Mouse (Mus musculus) brown adipose tissue, adult 24 weeks (tissue): ENCODE results near the gene Hist1h3c. TPM values are rescaled to one million over a fixed set of nuclear protein-coding genes. Genes with fewer than 3 reads are reported as not detected.
"Not testable (repeated sequence)": the region's sequence is repeated elsewhere in the genome, so short reads cannot be mapped to it uniquely, and the experiment has no call there.

Source experiments
- H3K27ac ChIP-seq: fragments of 200-500 bp; replicated peaks from 2 replicates; pipeline ENCODE4 v1.5.1; 2012; ENCODE audit warnings: low read depth, mild to moderate bottlenecking, low read length
- H3K4me1 ChIP-seq: fragments of 200-500 bp; 2 replicates; pipeline ENCODE4 v1.6.1; 2012; ENCODE audit warnings: low read length, mixed read lengths; ENCODE audit not compliant: control insufficient read depth, insufficient read depth, insufficient read length
- H3K4me3 ChIP-seq: fragments of 200-500 bp; 2 replicates; pipeline ENCODE4 v1.5.1; 2012; ENCODE audit warnings: low read depth, mild to moderate bottlenecking, low read length, moderate library complexity; ENCODE audit not compliant: insufficient read depth
- polyA plus RNA-seq: library from polyadenylated mRNA; stranded (reverse); fragments of >200 nt; gene quantifications from 2 replicates; pipeline ENCODE4 v1.2.4, GENCODE M21; 2012; ENCODE audit not compliant: missing spikeins, insufficient read depth, insufficient read length

The Hist1h3c gene
- polyA plus RNA-seq, 1 experiment: not detected

DNA sequence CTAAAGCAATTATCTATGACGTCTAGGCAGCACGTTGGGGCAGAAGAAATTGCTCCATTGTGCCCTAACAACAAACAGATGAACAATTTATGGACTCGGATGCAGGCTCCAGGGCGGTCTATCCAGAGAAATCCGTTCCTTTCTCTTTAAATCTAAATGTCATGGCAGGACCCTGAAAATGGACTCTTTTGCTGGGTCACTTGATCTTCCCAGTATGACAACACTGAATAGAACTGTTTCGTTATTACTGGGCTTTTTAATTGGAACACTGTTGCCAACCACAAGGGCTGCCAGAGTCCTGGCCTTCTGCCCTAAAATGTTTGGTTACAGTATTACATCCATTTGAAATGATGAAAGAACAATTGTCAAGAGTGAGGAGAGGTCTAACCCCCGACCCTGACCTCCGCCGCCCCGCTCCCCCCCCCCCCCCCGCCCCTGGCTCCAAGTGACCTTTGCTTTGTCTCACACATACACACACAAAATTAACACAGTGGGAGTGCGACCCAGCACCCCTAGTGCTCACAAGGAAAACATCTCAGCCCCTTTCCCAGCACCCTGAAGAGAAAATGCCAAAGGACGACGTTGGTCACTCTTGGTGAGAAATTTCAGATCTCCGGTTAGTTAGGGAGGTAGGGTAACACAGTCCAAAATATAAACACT is 35.6 kb downstream of the Hist1h3c start:
- peak overlapping the region; percentile 85 for H3K4me3 ChIP-seq
- peaks cover 7% of the 10 kb centered on the region for H3K4me1 ChIP-seq
- peak overlapping the region; percentile 89 for H3K27ac ChIP-seq

- Histone ChIP-seq H3K4me1 (peaks cover 7% of the 10 kb centered on the region), H3K4me3 (no peak overlapping the region), H3K27ac (peak overlapping the region; percentile 43; the same call in 1 of the 2 replicates)
Observed at GRCm38 (mm10) chr13:23708654-23709053, 36.7 kb downstream of the Hist1h3c start.

DNA sequence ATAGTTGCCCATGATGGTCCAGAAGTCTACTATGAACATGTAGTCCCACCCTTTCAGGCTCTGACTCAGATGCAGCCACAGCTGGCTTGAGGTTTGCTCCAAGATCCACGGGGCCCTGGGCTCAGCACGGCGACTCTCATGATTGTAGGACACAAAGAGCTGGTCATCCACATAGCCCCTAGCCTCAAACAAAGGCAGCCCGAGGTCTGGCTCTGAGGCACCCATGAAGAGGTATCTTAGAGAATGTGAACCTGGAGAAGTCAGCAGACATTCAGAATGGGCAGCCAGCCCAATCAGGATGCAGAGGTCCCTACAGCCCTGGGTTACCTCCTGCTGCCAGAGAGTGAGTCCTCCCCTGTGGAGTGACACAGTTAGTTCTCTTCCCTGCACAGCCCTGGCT is 37.4 kb downstream of the Hist1h3c start:
- Histone ChIP-seq H3K27ac (no peak overlapping the region), H3K4me3 (no peak overlapping the region), H3K4me1 (peaks cover 7% of the 10 kb centered on the region)

GRCm38 (mm10) chr13:23706771-23707170 is 38.6 kb downstream of the Hist1h3c start:
- Histone ChIP-seq H3K27ac (no peak overlapping the region), H3K4me1 (peaks cover 7% of the 10 kb centered on the region), H3K4me3 (no peak overlapping the region)

DNA sequence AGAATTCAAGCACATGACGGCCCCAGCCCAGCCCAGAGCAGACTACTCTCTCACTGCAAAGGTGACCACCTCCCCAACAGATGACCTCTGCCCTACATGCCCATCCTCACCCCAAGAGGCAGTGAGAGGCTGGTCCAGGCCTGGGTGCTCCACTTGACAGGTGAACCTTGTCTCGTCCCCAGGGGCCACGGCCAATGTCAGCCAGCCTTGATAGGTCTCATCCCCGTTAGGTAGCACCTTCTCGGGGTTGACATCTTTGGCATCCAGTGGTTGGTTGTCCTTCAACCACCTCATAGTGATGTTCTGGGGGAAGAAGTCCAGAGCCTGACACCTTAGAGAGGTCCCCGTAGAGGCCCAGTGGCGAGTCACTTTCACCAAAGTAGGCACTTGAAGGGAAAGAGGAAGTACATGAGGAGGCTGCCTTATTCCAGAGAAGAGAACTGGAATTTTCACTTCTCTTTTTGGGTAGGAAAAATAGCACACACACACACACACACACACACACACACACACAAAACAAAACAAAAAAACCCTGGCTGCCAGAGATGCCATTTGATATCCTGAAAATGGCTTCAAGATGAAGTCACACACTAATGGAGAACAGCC is 39.5 kb downstream of the Hist1h3c start:
- Histone ChIP-seq H3K27ac (peak overlapping the region; percentile 29; the same call in 1 of the 2 replicates), H3K4me3 (no peak overlapping the region), H3K4me1 (peaks cover 7% of the 10 kb centered on the region)

DNA sequence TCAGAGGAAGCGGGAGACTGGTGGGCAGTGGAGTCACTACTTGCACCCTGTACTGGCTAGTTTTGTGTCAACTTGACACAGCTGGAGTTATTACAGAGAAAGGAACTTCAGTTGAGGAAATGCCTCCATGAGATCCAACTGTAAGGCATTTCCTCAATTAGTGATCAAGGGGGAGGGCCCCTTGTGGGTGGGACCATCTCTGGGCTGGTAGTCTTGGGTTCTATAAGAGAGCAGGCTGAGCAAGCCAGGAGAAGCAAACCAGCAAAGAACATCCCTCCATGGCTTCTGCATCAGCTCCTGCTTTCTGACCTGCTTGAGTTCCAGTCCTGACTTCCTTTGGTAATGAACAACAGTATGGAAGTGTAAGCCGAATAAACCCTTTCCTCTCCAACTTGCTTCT is 42.6 kb downstream of the Hist1h3c start:
- H3K4me3 ChIP-seq, H3K4me1 ChIP-seq: not testable (repeated sequence)
- H3K27ac ChIP-seq: 0 out of 2 replicates have a peak overlapping the region, but pooled peaks have one; percentile 25

DNA sequence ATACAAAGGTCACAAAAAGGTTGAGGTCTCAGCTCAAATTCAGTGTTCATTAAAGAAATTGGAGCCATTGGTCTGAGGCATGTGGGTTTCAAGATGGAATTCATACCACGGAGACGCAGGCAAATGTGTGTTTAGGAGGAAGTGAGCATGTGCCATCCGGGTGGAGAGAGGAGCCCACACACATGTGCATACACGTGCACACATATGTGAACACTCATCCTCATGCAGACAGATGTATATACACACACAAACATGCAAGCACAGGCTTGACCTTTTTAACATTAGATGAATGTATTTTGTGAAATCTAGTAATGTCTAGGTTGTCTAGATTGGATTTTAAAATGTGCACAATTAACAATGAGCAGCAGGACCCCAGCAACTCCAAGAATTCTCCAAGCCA is 43.2 kb downstream of the Hist1h3c start:
- Histone ChIP-seq H3K27ac (0 out of 2 replicates have a peak overlapping the region, but pooled peaks have one; percentile 25), H3K4me1 (0 out of 2 replicates have a peak, but pooled peaks cover 2% of the 10 kb centered on the region), H3K4me3 (no peak overlapping the region)

- Histone ChIP-seq H3K4me3 (no peak overlapping the region), H3K27ac (no peak overlapping the region), H3K4me1 (0 out of 2 replicates have a peak, but pooled peaks cover 2% of the 10 kb centered on the region)
Observed at GRCm38 (mm10) chr13:23700786-23701520, 44.4 kb downstream of the Hist1h3c start.

DNA sequence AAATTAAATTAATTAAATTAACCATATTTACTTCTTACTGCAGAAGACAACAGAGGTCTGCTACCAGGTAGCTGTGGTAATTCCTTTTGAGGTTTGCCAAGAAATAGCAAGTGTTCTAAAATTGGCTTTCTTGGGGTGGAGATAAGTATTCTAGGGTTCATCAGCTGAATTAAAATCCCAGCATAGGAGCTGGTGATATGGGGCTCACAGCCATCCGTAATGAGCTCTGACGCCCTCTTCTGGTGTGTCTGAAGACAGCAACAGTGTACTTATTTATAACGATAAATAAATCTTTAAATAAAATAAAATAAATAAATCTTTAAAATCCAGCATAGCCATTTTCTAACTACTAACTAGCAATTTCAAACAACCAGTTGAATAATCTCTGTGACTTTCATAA is 45.6 kb downstream of the Hist1h3c start:
- Histone ChIP-seq H3K4me3 (no peak overlapping the region), H3K27ac (no peak overlapping the region), H3K4me1 (no peaks in the 10 kb centered on the region)

DNA sequence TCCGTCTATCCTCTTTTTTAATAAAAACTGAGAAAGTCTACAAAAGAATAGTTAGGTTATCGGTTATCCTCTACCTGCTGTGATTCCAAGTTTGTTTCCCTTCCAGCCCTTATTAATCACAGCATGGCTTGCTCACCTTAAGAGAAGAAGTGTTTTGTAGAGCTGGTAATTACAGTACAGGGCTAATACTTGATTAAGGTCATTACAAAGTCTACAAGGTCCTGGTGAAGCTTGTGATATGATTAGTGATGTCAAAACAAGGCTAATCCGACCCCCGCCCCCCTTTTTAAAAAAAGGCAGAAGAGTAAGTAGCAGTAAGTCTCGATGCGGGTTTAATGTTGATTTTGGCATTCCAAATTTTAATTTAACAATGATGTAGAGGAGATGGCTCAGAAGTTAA is 46.4 kb downstream of the Hist1h3c start:
- Histone ChIP-seq H3K4me3 (no peak overlapping the region), H3K27ac (no peak overlapping the region), H3K4me1 (no peaks in the 10 kb centered on the region)

- Histone ChIP-seq H3K27ac (peak within 1 kb of the TSS; percentile 16; the same call in 1 of the 2 replicates), H3K4me3 (peak within 1 kb of the TSS; percentile 50), H3K4me1 (no peaks in the 10 kb centered on the region)
Observed at GRCm38 (mm10) chr13:23698300-23698693, 47.1 kb downstream of the Hist1h3c start, which contains the start of gene Hist1h4c. Gene Hist1h4c, minus strand, starts transcription at chr13:23698454.

GRCm38 (mm10) chr13:23697491-23698299 is 47.7 kb downstream of the Hist1h3c start:
- Histone ChIP-seq H3K4me3 (peak overlapping the region; percentile 50), H3K4me1 (no peaks in the 10 kb centered on the region), H3K27ac (peak overlapping the region; percentile 16; the same call in 1 of the 2 replicates)

- Histone ChIP-seq H3K4me3 (peak overlapping the region; percentile 1; the same call in 1 of the 2 replicates), H3K27ac (no peak overlapping the region; the same call in 1 of the 2 replicates), H3K4me1 (no peaks in the 10 kb centered on the region)
Observed at GRCm38 (mm10) chr13:23696061-23696474, 49.3 kb downstream of the Hist1h3c start.

- Histone ChIP-seq H3K27ac (no peak within 1 kb of the TSS; the same call in 1 of the 2 replicates), H3K4me1 (no peaks in the 10 kb centered on the region; the same call in 1 of the 2 replicates), H3K4me3 (peak within 1 kb of the TSS; percentile 1; the same call in 1 of the 2 replicates)
Observed at GRCm38 (mm10) chr13:23695514-23695913, 49.9 kb downstream of the Hist1h3c start, which contains the start of gene Hist1h1t. Gene Hist1h1t, plus strand, starts transcription at chr13:23695814.
